Mouse (Mus musculus): ENCODE results near the gene Ccdc63. TPM values are rescaled to one million over a fixed set of nuclear protein-coding genes. Genes with fewer than 3 reads are reported as not detected.
A peak's percentile ranks its signal among the peaks of the same experiment; 100 is the strongest.

Gene Ccdc63
- polyA plus RNA-seq, 1 experiment from 2014 or later = not detected

DNA sequence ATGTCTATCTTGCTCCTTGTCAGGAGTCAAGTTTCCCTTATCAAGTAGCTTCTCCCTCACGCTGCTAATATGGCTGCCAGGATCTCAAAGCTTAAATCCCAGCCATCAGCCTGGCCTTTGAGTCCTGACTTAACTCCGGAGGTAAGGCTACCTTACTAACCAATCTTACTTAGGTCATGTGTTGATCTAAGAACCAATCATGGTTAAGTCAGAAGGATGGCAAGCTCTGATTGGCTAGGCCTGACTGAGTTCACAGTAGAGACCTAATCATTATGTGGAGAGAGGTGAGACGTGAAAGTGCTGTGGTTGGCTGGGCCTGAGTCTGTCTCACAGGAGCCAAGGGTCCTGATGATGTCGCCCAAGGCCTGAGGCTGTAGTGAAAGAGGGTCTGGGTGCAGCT lies 68.6 kb downstream of the Ccdc63 start:
- DNase-seq (ENCODE audit: low spot score) (no peak), ATAC-seq (replicated peaks; ENCODE audit: insufficient number of reproducible peaks, low FRiP score, low TSS enrichment, low read depth) (no peak)
- 75% methylated on average over 4 of the region's 4 CpGs for WGBS
- Histone ChIP-seq H3K27ac (replicated peaks; ENCODE audit: low read depth, low read length) (no peak overlapping the region), H3K36me3 (replicated peaks; ENCODE audit: control insufficient read depth, insufficient read depth, low read depth, low read length) (no peaks in the 10 kb centered on the region), H3K27me3 (ENCODE audit: control insufficient read depth, insufficient read depth, low read length) (no peaks in the 10 kb centered on the region), H3K9me3 (replicated peaks; ENCODE audit: control insufficient read depth, low read length) (no peaks in the 10 kb centered on the region), H3K4me3 (ENCODE audit: low read depth, low read length) (no peak overlapping the region), H3K4me1 (ENCODE audit: control insufficient read depth, insufficient read depth, low read length) (no peaks in the 10 kb centered on the region), H3K9ac (replicated peaks; ENCODE audit: low read length) (no peak overlapping the region), H3K4me2 (ENCODE audit: low read depth, low read length) (no peak overlapping the region)

DNA sequence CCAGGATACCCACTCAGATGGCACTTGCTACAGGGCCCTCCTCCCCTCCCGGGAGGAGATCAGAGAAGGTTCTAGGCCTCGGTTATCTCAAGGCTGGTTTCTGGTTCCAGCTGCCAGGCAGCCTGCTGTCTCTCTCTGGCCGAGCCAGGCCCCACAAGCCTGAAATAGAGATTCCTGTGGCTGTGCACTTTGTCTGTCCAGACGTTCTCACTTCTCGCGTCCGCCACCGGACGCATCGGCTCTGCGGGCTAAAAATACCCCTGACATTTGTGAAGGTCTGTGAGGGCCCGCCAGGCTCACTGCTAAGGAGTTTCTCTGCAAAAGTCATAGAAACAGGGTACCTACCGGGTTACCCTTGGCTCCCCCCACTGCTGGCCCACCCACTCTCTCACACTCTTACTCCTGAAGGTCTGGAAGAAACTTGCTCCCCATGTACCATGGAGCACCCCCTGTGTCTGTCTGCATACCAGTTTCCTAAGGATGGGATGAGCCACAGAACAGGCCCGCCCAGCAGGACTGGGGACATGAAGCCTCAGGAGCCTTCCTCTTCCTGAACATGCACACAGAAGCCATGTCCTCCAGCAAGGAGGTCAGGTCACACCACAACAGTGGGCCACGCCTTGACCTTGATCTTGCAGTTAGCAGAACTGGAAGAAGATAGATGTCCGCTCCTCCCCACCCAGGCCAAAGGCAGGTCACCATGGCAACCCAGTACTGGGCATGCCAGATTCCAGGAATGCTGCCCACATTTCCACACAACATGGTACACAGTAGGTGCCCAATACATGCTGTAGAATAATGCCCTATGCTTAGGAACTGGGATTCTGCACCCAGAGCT lies 69.4 kb downstream of the Ccdc63 start:
- no peaks in the 10 kb centered on the region for H3K4me1 ChIP-seq (ENCODE audit: control insufficient read depth, insufficient read depth, low read length)
- H3K27me3 ChIP-seq (ENCODE audit: control insufficient read depth, insufficient read depth, low read length) = no peaks in the 10 kb centered on the region
- no peak for ATAC-seq (replicated peaks; ENCODE audit: insufficient number of reproducible peaks, low FRiP score, low TSS enrichment, low read depth)
- no peaks in the 10 kb centered on the region for H3K9me3 ChIP-seq (replicated peaks; ENCODE audit: control insufficient read depth, low read length)
- 82% methylated on average over 16 of the region's 16 CpGs for WGBS
- no peak for DNase-seq (ENCODE audit: low spot score)
- no peak overlapping the region for H3K4me2 ChIP-seq (ENCODE audit: low read depth, low read length)
- H3K4me3 ChIP-seq (ENCODE audit: low read depth, low read length) = no peak overlapping the region
- H3K36me3 ChIP-seq (replicated peaks; ENCODE audit: control insufficient read depth, insufficient read depth, low read depth, low read length) = no peaks in the 10 kb centered on the region
- H3K27ac ChIP-seq (replicated peaks; ENCODE audit: low read depth, low read length) = no peak overlapping the region
- H3K9ac ChIP-seq (replicated peaks; ENCODE audit: low read length) = no peak overlapping the region

DNA sequence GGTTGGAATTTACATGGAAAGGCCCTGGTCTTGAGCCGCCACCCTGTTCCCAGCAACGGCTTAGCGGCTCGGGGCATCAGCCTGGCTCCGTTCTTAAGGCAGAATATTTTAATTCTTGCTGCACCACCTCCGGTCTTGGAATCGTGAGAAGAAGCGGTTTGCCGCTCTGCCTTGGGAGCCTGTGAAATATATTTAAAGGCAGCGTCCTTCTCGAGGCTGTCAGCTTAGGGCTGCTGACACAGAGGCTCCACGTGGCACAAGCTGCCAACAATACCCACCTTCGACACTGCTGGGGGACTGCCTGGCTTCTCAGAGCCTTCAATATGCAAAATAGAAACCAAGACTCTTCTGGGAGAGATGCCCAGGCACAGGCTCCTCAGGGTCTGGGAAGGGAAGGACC lies 72.1 kb downstream of the Ccdc63 start:
- no peaks in the 10 kb centered on the region for H3K27me3 ChIP-seq (ENCODE audit: control insufficient read depth, insufficient read depth, low read length)
- 81% methylated on average over 13 of the region's 13 CpGs for WGBS
- no peaks in the 10 kb centered on the region for H3K4me1 ChIP-seq (ENCODE audit: control insufficient read depth, insufficient read depth, low read length)
- H3K9me3 ChIP-seq (replicated peaks; ENCODE audit: control insufficient read depth, low read length) = no peaks in the 10 kb centered on the region
- H3K27ac ChIP-seq (replicated peaks; ENCODE audit: low read depth, low read length) = no peak overlapping the region
- ATAC-seq (replicated peaks; ENCODE audit: insufficient number of reproducible peaks, low FRiP score, low TSS enrichment, low read depth) (no peak), DNase-seq (ENCODE audit: low spot score) (no peak)
- no peaks in the 10 kb centered on the region for H3K36me3 ChIP-seq (replicated peaks; ENCODE audit: control insufficient read depth, insufficient read depth, low read depth, low read length)
- no peak overlapping the region for H3K4me2 ChIP-seq (ENCODE audit: low read depth, low read length)
- H3K9ac ChIP-seq (replicated peaks; ENCODE audit: low read length) = no peak overlapping the region
- H3K4me3 ChIP-seq (ENCODE audit: low read depth, low read length) = no peak overlapping the region

DNA sequence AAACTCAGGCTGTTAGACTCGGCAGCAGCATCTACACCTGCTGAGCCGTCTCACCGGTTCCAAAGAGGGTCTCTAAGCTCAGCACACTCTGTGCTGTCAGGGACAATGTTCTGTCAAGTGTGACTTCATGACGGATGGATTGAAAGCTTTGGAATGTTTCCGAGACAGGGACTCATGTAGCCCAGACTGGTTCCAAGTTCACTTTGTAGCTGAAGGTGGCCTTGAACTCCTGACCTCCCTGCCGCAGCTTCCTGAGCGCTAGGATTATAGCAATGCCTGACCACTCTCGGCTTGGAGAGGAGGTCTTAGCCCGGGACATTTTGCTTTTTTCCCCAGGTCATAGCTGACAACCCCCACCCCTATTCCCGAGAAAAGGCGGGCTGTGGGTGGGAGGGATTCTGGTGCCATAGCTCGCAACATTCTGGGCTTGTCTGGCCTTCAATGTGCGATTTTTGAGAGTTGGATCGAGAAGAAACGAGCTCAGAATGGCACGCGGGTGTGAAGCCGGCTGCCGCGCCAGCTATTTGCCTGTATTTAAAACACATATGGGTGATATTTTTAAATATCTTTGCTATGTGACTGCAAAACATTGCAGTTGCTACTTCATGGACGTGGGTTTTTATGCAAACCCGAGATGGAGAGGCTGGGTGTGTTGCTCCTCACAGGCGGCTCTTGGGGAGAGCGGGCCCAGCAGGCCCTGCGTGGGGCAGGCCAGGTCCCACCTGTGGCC lies 77.3 kb downstream of the Ccdc63 start:
- Histone ChIP-seq H3K4me2 (ENCODE audit: low read depth, low read length) (no peak overlapping the region), H3K4me1 (ENCODE audit: control insufficient read depth, insufficient read depth, low read length) (no peaks in the 10 kb centered on the region), H3K9ac (replicated peaks; ENCODE audit: low read length) (no peak overlapping the region), H3K9me3 (replicated peaks; ENCODE audit: control insufficient read depth, low read length) (no peaks in the 10 kb centered on the region), H3K4me3 (ENCODE audit: low read depth, low read length) (no peak overlapping the region), H3K27ac (replicated peaks; ENCODE audit: low read depth, low read length) (no peak overlapping the region), H3K27me3 (ENCODE audit: control insufficient read depth, insufficient read depth, low read length) (no peaks in the 10 kb centered on the region), H3K36me3 (replicated peaks; ENCODE audit: control insufficient read depth, insufficient read depth, low read depth, low read length) (no peaks in the 10 kb centered on the region)
- WGBS = 76% methylated on average over 25 of the region's 25 CpGs
- DNase-seq (ENCODE audit: low spot score) (no peak), ATAC-seq (replicated peaks; ENCODE audit: insufficient number of reproducible peaks, low FRiP score, low TSS enrichment, low read depth) (no peak)

DNA sequence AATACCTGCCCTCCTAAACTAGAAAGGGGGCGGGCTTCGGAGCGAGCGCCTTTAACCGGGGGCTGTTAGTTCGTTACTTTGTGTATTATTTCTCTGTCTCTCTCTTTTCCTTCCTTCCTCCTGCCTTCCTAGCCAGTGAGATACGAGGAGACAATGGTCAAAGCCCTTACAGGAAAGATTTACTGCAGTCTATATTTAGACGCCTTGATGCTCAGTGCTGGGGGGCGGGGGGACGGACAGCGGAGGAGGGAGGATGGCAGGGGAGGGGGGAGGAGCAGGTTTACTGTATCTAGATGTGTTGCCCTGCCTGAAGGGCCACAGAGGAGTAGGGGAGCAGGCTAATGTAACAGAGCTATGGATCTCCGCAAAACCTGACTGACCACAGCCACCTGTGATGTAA lies 78.1 kb downstream of the Ccdc63 start:
- H3K4me1 ChIP-seq (ENCODE audit: control insufficient read depth, insufficient read depth, low read length) = no peaks in the 10 kb centered on the region
- ATAC-seq (replicated peaks; ENCODE audit: insufficient number of reproducible peaks, low FRiP score, low TSS enrichment, low read depth) (no peak), DNase-seq (ENCODE audit: low spot score) (no peak)
- no peaks in the 10 kb centered on the region for H3K27me3 ChIP-seq (ENCODE audit: control insufficient read depth, insufficient read depth, low read length)
- H3K27ac ChIP-seq (replicated peaks; ENCODE audit: low read depth, low read length) = no peak overlapping the region
- 41% methylated on average over 12 of the region's 12 CpGs for WGBS
- H3K9ac ChIP-seq (replicated peaks; ENCODE audit: low read length) = no peak overlapping the region
- H3K4me2 ChIP-seq (ENCODE audit: low read depth, low read length) = no peak overlapping the region
- H3K9me3 ChIP-seq (replicated peaks; ENCODE audit: control insufficient read depth, low read length) = no peaks in the 10 kb centered on the region
- no peaks in the 10 kb centered on the region for H3K36me3 ChIP-seq (replicated peaks; ENCODE audit: control insufficient read depth, insufficient read depth, low read depth, low read length)
- no peak overlapping the region for H3K4me3 ChIP-seq (ENCODE audit: low read depth, low read length)

DNA sequence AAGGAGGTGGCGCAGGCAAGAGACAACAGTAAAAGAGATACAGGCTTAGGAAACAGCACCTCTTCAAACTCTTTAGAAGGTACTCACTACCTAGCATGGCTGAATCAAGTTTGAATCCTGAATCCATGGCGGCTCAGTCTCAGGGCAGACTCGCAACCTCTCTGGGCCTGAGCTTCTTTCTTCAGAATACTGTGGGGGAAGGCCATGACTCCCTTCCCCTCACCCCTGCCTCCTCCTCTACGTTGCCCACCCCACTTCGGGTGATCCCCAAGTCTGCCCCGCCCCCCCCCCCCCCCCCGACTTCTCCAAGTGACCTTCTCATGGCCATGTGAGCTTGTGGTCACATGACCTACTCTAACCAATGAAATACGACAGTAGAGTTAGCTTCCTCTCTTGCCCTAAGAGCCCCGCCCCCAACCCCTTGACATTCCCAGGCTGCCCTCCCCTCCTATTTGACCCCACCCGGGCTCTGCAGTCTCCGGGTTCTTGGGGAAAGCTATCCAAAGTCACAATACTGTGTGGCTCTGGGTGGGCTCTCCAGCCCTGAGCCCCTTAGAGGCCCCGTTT lies 79.8 kb downstream of the Ccdc63 start:
- 21% methylated on average over 12 of the region's 12 CpGs for WGBS
- ATAC-seq (replicated peaks; ENCODE audit: insufficient number of reproducible peaks, low FRiP score, low TSS enrichment, low read depth) (0 out of 2 replicates have a peak, but pooled peaks have one; percentile 19), DNase-seq (ENCODE audit: low spot score) (peak; percentile 75)
- no peaks in the 10 kb centered on the region for H3K27me3 ChIP-seq (ENCODE audit: control insufficient read depth, insufficient read depth, low read length)
- no peak overlapping the region for H3K27ac ChIP-seq (replicated peaks; ENCODE audit: low read depth, low read length)
- H3K9me3 ChIP-seq (replicated peaks; ENCODE audit: control insufficient read depth, low read length) = no peaks in the 10 kb centered on the region
- no peak overlapping the region for H3K4me3 ChIP-seq (ENCODE audit: low read depth, low read length)
- H3K4me1 ChIP-seq (ENCODE audit: control insufficient read depth, insufficient read depth, low read length) = no peaks in the 10 kb centered on the region
- no peak overlapping the region for H3K4me2 ChIP-seq (ENCODE audit: low read depth, low read length)
- H3K9ac ChIP-seq (replicated peaks; ENCODE audit: low read length) = no peak overlapping the region
- H3K36me3 ChIP-seq (replicated peaks; ENCODE audit: control insufficient read depth, insufficient read depth, low read depth, low read length) = no peaks in the 10 kb centered on the region

DNA sequence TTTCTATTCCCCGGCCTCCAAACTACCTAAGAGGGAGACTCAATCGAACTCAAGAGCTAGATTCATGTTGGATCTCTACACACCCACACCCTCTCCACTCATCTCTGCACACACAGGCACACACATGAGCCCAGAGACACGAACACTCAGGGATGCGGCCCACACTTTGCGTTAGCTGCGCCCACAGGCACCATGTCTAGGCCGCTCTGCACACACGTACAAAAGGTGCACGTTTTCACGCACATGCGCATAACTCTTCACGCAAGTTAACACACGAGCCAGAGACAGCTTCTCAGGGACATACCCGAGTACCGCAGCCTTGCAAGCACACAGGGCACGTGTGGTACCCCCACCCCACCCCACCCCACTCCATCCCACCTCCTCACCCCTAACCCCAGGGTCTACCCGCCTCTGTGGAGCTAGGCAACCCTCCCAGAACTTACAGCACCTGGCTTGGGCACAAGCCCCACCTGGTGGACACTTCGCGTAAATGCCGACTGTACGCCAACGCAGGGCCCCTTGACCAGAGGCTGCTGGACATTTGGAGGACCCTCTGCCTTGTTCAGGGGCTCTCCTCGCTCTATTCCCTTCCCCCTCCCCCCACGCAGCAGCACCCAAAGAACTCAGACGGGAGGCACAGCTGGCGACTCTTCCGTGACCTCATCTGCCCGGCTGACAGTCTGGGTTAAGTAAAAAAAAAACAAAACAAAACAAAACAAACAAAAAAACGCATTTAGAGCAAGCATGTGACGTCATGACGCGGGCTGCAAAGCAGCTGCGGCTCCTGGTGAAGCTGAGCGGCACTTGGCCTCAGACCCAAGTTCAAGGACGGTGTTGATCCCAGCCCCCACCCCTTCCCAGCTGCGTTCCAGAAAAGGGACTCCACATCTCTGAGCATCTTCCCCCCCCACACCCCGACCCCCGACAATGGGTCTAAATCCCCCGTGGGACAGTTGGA lies 81.3 kb downstream of the Ccdc63 start:
- 27% methylated on average over 39 of the region's 39 CpGs for WGBS
- Histone ChIP-seq H3K27ac (replicated peaks; ENCODE audit: low read depth, low read length) (no peak overlapping the region), H3K4me1 (ENCODE audit: control insufficient read depth, insufficient read depth, low read length) (no peaks in the 10 kb centered on the region; the same call in 1 of the 2 replicates), H3K4me2 (ENCODE audit: low read depth, low read length) (peak overlapping the region; percentile 38), H3K27me3 (ENCODE audit: control insufficient read depth, insufficient read depth, low read length) (no peaks in the 10 kb centered on the region), H3K9ac (replicated peaks; ENCODE audit: low read length) (peak overlapping the region; percentile 23; the same call in 1 of the 2 replicates), H3K36me3 (replicated peaks; ENCODE audit: control insufficient read depth, insufficient read depth, low read depth, low read length) (no peaks in the 10 kb centered on the region), H3K4me3 (ENCODE audit: low read depth, low read length) (no peak overlapping the region), H3K9me3 (replicated peaks; ENCODE audit: control insufficient read depth, low read length) (no peaks in the 10 kb centered on the region)
- ATAC-seq (replicated peaks; ENCODE audit: insufficient number of reproducible peaks, low FRiP score, low TSS enrichment, low read depth) (no peak; the same call in 1 of the 2 replicates), DNase-seq (ENCODE audit: low spot score) (peak; percentile 80)
